Comparison of ENCODE assay signal across 8 mouse cellular contexts in the genomic region with DNA sequence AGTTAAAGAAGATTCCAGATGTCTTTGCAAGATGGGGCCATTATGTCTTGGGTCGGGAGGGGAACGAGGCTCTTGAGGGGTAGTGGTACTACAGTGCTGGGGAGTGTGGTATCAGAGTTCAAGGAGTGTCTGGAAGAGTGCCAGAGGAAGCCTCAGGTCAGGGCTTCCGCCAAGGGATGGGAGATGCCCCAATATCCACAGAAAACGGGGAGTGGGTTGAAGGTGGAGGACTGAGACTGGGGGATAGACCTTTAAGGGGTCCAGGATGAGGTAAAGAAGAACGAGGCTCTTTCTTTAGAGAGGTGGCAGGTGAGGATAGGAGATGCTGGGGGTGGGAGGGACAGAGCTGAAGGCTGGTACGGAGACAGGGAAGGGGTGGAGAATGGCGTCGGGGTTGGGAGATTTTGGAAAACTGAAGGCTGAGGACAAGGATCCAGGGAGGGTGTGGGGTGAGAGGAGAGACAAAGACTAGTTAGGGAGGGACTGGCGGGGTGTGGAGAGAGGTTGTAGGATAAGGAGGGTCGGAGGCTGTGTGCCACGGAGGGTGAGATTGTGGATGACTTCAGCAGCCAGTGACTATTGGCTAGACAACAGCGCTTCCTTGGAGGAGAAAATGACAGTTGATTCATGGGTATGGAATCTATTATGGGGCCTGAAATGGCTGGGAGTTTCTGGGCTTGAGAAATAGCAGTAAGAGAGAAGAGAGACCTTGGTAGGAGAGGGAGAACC. TPM values are rescaled to one million over a fixed set of nuclear protein-coding genes. Genes with fewer than 3 reads are reported as not detected.
DNase-seq lines count a peak whose midpoint lies in the region; ATAC-seq and TF ChIP-seq lines count a peak whose summit lies in the region.

No protein-coding gene starts in this region.

- no peaks in the 10 kb centered on the region for H3K9me3 ChIP-seq in ES-E14 (ENCODE audit: control insufficient read depth, insufficient read depth, low read depth, low read length)
- no peaks in the 10 kb centered on the region for H3K9me3 ChIP-seq in heart, embryonic 16.5 days (replicated peaks; ENCODE audit: control insufficient read depth, low read length)

- WGBS in heart, embryonic 16.5 days, result 24% methylated on average over 12 of the region's 12 CpGs

- H3K36me3 ChIP-seq in ES-E14 (ENCODE audit: control insufficient read depth, insufficient read depth, low read length, poor library complexity, severe bottlenecking), result peaks cover 8% of the 10 kb centered on the region; the same call in 1 of the 2 replicates
- peaks cover 3% of the 10 kb centered on the region; the same call in 1 of the 2 replicates for H3K36me3 ChIP-seq in heart, embryonic 16.5 days (ENCODE audit: control insufficient read depth, insufficient read depth)

- H3K4me2 ChIP-seq in heart, embryonic 16.5 days (ENCODE audit: low read depth, low read length), result peak overlapping the region; percentile 62

- H3K27me3 ChIP-seq in heart, embryonic 16.5 days (ENCODE audit: control insufficient read depth, insufficient read depth, low read length), result no peaks in the 10 kb centered on the region; the same call in 1 of the 2 replicates

- DNase-seq in cerebellum, adult 9-11 months, result peak; percentile 63
- DNase-seq in cerebellum, postnatal 4 days (ENCODE audit: low spot score in 2 of 2), result no peak
- no peak for DNase-seq in ES-E14 (ENCODE audit: low read depth, low spot score)
- no peak for DNase-seq in adrenal gland, adult 18-20 months (ENCODE audit: low spot score in 2 of 2)
- no peak for DNase-seq in layer of hippocampus, adult 11-12 months (ENCODE audit: low spot score)
- DNase-seq in urinary bladder, postnatal 36 days (ENCODE audit: low spot score in 2 of 2), result no peak

- in situ Hi-C loops in ES-E14 (cut with MboI; ENCODE audit: low sequenced_read_pairs in 2 of 2, unreplicated experiment in 2 of 2), result no loop called here

- peak overlapping the region in 1 of 2 experiments; percentile 28; a peak in 1 of 4 replicates for H3K4me3 ChIP-seq in ES-E14 (ENCODE audit: insufficient read depth in 1 of 2, low read depth in 1 of 2, low read length in 2 of 2, poor library complexity in 1 of 2, severe bottlenecking in 1 of 2)
- H3K4me3 ChIP-seq in heart, embryonic 16.5 days (ENCODE audit: low read length), result peak overlapping the region; percentile 29

- 0 out of 2 replicates have a peak overlapping the region, but pooled peaks have one; percentile 22 for H3K9ac ChIP-seq in ES-E14 (ENCODE audit: insufficient read depth, low read depth, low read length, poor library complexity, severe bottlenecking)
- no peak overlapping the region for H3K9ac ChIP-seq in heart, embryonic 16.5 days (ENCODE audit: low read length)

- no peak overlapping the region for H3K27ac ChIP-seq in ES-E14 (ENCODE audit: insufficient read depth, low read depth, low read length, poor library complexity, severe bottlenecking)
- H3K27ac ChIP-seq in heart, embryonic 16.5 days (ENCODE audit: low read length), result peak overlapping the region; percentile 69

- peaks cover 0 to 11% of the 10 kb centered on the region in 2 experiments; a peak in 2 of 4 replicates for H3K4me1 ChIP-seq in ES-E14 (ENCODE audit: control insufficient read depth in 2 of 2, insufficient read depth in 2 of 2, low read length in 2 of 2, poor library complexity in 1 of 2)
- H3K4me1 ChIP-seq in heart, embryonic 16.5 days (ENCODE audit: control insufficient read depth, insufficient read depth, low read length), result peaks cover 33% of the 10 kb centered on the region

- no peak; the same call in 1 of the 2 replicates for ATAC-seq in heart, embryonic 16.5 days (replicated peaks; ENCODE audit: extremely low read depth, insufficient read depth, low FRiP score)
- ATAC-seq in megakaryocyte progenitor cell, adult 5-6 weeks (replicated peaks; ENCODE audit: poor library complexity), result peak; percentile 35

TF ChIP-seq in ES-E14, 5 proteins besides CTCF, POLR2A, EP300 and RAD21:
- TF ChIP-seq ZC3H11A (IDR thresholded peaks at IDR 0.05; ENCODE audit: borderline replicate concordance, low read depth, low read length) (no peak), CHD2 (IDR thresholded peaks at IDR 0.05; ENCODE audit: low read depth, low read length) (no peak), ZNF384 (IDR thresholded peaks at IDR 0.05; ENCODE audit: low read depth, low read length) (no peak), MAFK (IDR thresholded peaks at IDR 0.05; ENCODE audit: insufficient read depth, low read depth, low read length) (no peak), HCFC1 (IDR thresholded peaks at IDR 0.05; ENCODE audit: borderline replicate concordance, insufficient read depth, low read length) (no peak)

RNA-seq across cellular contexts. Expression of a gene that starts 11.8 kb away (rescaled TPM):
- total RNA-seq in ES-E14 (2012; rRNA removed), result 10.8 and 11.4 TPM in 2 replicates
- polyA plus RNA-seq in heart, embryonic 16.5 days (2015; fragmentation: Nextera tagmentation; extraction: Ambion mirVana), result 4.6 and 4.7 TPM in 2 replicates
- total RNA-seq in megakaryocyte progenitor cell, adult 5-6 weeks (2015), result 5.8 and 6.7 TPM in 2 replicates
- 3.8 and 4.1 TPM in 2 replicates for total RNA-seq in megakaryocyte progenitor cell, adult 5-6 weeks (2017)
- total RNA-seq in adrenal gland, adult 18-20 months (2021), result 10 to 100 TPM; 24.6 to 33.0 TPM

RNA-seq across cellular contexts. Expression of a gene that starts 13.4 kb away (rescaled TPM):
- total RNA-seq in ES-E14 (2012; rRNA removed), result 32.5 and 48.7 TPM in 2 replicates
- 276 and 298 TPM in 2 replicates for polyA plus RNA-seq in heart, embryonic 16.5 days (2015; fragmentation: Nextera tagmentation; extraction: Ambion mirVana)
- 28.7 and 45.7 TPM in 2 replicates for total RNA-seq in megakaryocyte progenitor cell, adult 5-6 weeks (2015)
- 43.6 and 49.1 TPM in 2 replicates for total RNA-seq in megakaryocyte progenitor cell, adult 5-6 weeks (2017)
- total RNA-seq in adrenal gland, adult 18-20 months (2021), result 1,000 to 10,000 TPM in 1 of 2 experiments, 100 to 1,000 TPM in 1; 522 to 1,041 TPM

RNA-seq across cellular contexts. Expression of a gene that starts 25.3 kb away (rescaled TPM):
- total RNA-seq in ES-E14 (2012; rRNA removed), result 0.58 TPM in 1 of 2 replicates, not detected in the other
- not detected in 2 replicates for polyA plus RNA-seq in heart, embryonic 16.5 days (2015; fragmentation: Nextera tagmentation; extraction: Ambion mirVana)
- not detected in 2 replicates for total RNA-seq in megakaryocyte progenitor cell, adult 5-6 weeks (2015)
- not detected in 2 replicates for total RNA-seq in megakaryocyte progenitor cell, adult 5-6 weeks (2017)
- under 1 TPM in 1 of 2 experiments, not detected in 1; 0.50 TPM for total RNA-seq in adrenal gland, adult 18-20 months (2021)

RNA-seq across cellular contexts. Expression of a gene that starts 28.2 kb away (rescaled TPM):
- 47.4 and 70.9 TPM in 2 replicates for total RNA-seq in ES-E14 (2012; rRNA removed)
- polyA plus RNA-seq in heart, embryonic 16.5 days (2015; fragmentation: Nextera tagmentation; extraction: Ambion mirVana), result 17.1 and 19.2 TPM in 2 replicates
- 9.5 and 9.8 TPM in 2 replicates for total RNA-seq in megakaryocyte progenitor cell, adult 5-6 weeks (2015)
- 9.5 and 14.7 TPM in 2 replicates for total RNA-seq in megakaryocyte progenitor cell, adult 5-6 weeks (2017)
- total RNA-seq in adrenal gland, adult 18-20 months (2021), result 10 to 100 TPM; 13.8 to 14.9 TPM

RNA-seq across cellular contexts. Expression of a gene that starts 33.0 kb away (rescaled TPM):
- total RNA-seq in ES-E14 (2012; rRNA removed), result 64.7 and 80.9 TPM in 2 replicates
- 42.0 and 43.9 TPM in 2 replicates for polyA plus RNA-seq in heart, embryonic 16.5 days (2015; fragmentation: Nextera tagmentation; extraction: Ambion mirVana)
- total RNA-seq in megakaryocyte progenitor cell, adult 5-6 weeks (2015), result 34.5 and 37.9 TPM in 2 replicates
- 31.7 and 40.0 TPM in 2 replicates for total RNA-seq in megakaryocyte progenitor cell, adult 5-6 weeks (2017)
- total RNA-seq in adrenal gland, adult 18-20 months (2021), result 10 to 100 TPM; 51.5 to 57.5 TPM

Comparison
In these comparisons a context has a peak if more than half of its experiments do, and no peak if none do; other contexts are left out.
1. RNA of a gene that starts 13.4 kb away (total RNA-seq): 522 to 1,041 TPM in adrenal gland, adult 18-20 months; 32.5 to 48.7 TPM in ES-E14 and 28.7 to 49.1 TPM in megakaryocyte progenitor cell, adult 5-6 weeks; every median in the first group is over 10 times any median in the second.